ENCODE assay signal across 15 mouse cellular contexts in the genomic region with DNA sequence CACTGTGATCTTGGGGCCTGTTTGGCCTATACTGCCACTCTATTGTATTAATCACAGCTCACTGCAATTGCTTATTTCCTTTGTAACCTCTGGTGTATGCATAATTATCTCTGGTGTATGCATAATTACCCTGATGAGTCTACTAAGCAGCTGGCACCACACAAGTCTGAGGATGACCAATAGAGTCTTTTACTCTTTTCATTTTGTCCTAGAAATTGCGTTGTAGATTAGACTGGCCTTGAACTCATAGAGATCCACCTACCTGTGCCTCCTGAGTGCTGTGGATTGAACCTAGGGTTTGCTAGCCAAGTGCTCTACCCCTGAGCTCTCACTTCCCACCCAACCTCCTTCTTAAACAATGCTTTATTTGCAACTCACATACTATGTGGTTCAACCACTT. TPM values are rescaled to one million over a fixed set of nuclear protein-coding genes. Genes with fewer than 3 reads are reported as not detected.
"Had no signal": no experiment of that assay in that cellular context is flagged by ENCODE, and none has a peak within 500 bp of the region (broad histone marks: within the 10 kb centered on the region; RNA-seq: fewer than 3 reads in every experiment).

No protein-coding gene starts in this region.

- H3K27ac ChIP-seq: liver, embryonic 14.5 days; midbrain, embryonic 12.5 days had no signal

- H3K9ac ChIP-seq: kidney, embryonic 15.5 days; liver, embryonic 14.5 days; midbrain, embryonic 12.5 days had no signal

- DNase-seq: kidney, adult 2 months; kidney, postnatal 14 days; layer of hippocampus, adult 9-11 months; layer of hippocampus, postnatal 36 days; left cerebral cortex, postnatal 4 days; liver; lung, adult 18-20 months; right cerebral cortex, postnatal 4 days; spleen, adult 18-20 months had no signal

- H3K4me3 ChIP-seq: kidney, embryonic 15.5 days; midbrain, embryonic 12.5 days; myocyte had no signal

- H3K9me3 ChIP-seq: kidney, embryonic 15.5 days; midbrain, embryonic 12.5 days had no signal

- H3K27me3 ChIP-seq: kidney, embryonic 15.5 days; midbrain, embryonic 12.5 days had no signal

- H3K4me2 ChIP-seq: kidney, embryonic 15.5 days; midbrain, embryonic 12.5 days had no signal

- ATAC-seq: intestine, embryonic 16.5 days had no signal

RNA-seq across cellular contexts. Expression of a gene that starts 11.1 kb away (rescaled TPM):
- total RNA-seq: layer of hippocampus, postnatal 36 days; left cerebral cortex, postnatal 4 days; megakaryocyte-erythroid progenitor cell, adult 5-6 weeks had no signal
